Mouse (Mus musculus) E14TG2a.4 (cell line): Measurements from ENCODE around the gene Cyb5r1.
"Not testable (repeated sequence)": the region's sequence is repeated elsewhere in the genome, so short reads cannot be mapped to it uniquely, and the experiment has no call there.

Experiments used
- H3K27me3 ChIP-seq: 2 replicates; pipeline ENCODE4 v1.6.1; 2014; ENCODE audit warnings: low read length, control low read depth; ENCODE audit not compliant: insufficient read depth
- H3K36me3 ChIP-seq: 2 replicates; pipeline ENCODE4 v1.6.1; 2014; ENCODE audit warnings: low read length, control low read depth; ENCODE audit not compliant: insufficient read depth
- H3K4me1 ChIP-seq: replicated peaks from 2 replicates; pipeline ENCODE4 v1.6.1; 2014; ENCODE audit warnings: low read depth, low read length, control low read depth
- H3K4me3 ChIP-seq: replicated peaks from 2 replicates; pipeline ENCODE4 v1.5.1; 2014; ENCODE audit warnings: mild to moderate bottlenecking, low read length
- H3K9me3 ChIP-seq: 2 replicates; pipeline ENCODE4 v1.6.1; 2014; ENCODE audit warnings: low read length, control low read depth
- CTCF ChIP-seq: conservative IDR thresholded peaks from 2 replicates; pipeline ENCODE4 v1.5.1; 2014; ENCODE audit warnings: low read length
- NANOG ChIP-seq: IDR thresholded peaks from 2 replicates; pipeline ENCODE4 v1.6.1; 2014; ENCODE audit warnings: borderline replicate concordance, low read length, mixed read lengths
- POU5F1 ChIP-seq: IDR thresholded peaks from 2 replicates; pipeline ENCODE4 v1.6.1; 2014; ENCODE audit warnings: low read length, borderline replicate concordance

Cyb5r1 gene

GRCm38 (mm10) chr1:134445418-134445817 is 40.1 kb downstream of the Cyb5r1 start:
- Histone ChIP-seq H3K4me1 (no peaks in the 10 kb centered on the region), H3K4me3 (no peak overlapping the region), H3K27me3 (no peaks in the 10 kb centered on the region), H3K36me3 (peaks cover 6% of the 10 kb centered on the region; the same call in 1 of the 2 replicates), H3K9me3 (peaks cover 56% of the 10 kb centered on the region)
- TF ChIP-seq NANOG: no peak
- TF ChIP-seq CTCF: no peak
- TF ChIP-seq POU5F1: no peak

GRCm38 (mm10) chr1:134448537-134448936 is 43.2 kb downstream of the Cyb5r1 start:
- H3K4me1 ChIP-seq, H3K4me3 ChIP-seq, H3K27me3 ChIP-seq, H3K36me3 ChIP-seq: not testable (repeated sequence)
- peaks cover 40% of the 10 kb centered on the region for H3K9me3 ChIP-seq

DNA sequence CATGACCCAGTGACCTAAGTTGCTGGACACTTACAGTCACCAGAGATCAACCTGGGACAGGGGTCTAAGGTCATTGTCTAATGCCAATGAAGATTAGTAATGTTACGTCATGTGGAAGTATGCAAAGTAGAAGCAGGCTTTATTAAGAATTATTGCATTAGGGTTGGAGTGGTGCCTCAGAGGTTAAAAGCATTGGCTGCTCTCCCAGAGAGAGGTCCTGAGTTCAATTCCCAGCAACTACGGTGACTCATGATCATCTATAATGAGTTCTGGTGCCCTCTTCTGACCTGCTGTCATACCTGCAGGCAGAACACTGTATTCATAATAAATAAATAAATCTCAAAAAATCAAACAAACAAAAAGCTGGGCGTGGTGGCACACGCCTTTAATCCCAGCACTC is 44.8 kb downstream of the Cyb5r1 start:
- H3K4me1 ChIP-seq: peaks cover 11% of the 10 kb centered on the region
- TF ChIP-seq NANOG (no peak), CTCF (no peak), POU5F1 (no peak)
- no peak overlapping the region for H3K4me3 ChIP-seq
- no peaks in the 10 kb centered on the region for H3K27me3 ChIP-seq
- peaks cover 24% of the 10 kb centered on the region for H3K9me3 ChIP-seq
- H3K36me3 ChIP-seq: peaks cover 5% of the 10 kb centered on the region; the same call in 1 of the 2 replicates

DNA sequence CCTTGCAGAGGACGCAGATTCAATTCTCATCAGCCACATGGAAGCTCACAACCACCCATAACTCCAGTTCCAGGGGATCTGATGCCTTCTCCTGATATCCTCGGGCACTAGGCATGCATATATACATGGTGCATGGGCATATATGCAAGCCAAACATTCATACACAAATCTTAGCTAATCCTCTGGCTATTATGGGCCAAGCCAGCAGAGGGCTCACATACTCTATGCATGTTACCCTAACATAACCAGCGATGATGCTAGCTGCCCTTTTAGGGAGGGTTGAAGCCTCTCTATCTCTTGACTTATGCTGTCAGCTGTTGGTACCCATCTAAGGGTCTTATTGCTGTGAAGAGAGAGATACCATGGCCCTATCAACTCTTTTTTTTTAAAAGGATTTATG is 45.6 kb downstream of the Cyb5r1 start:
- Histone ChIP-seq H3K4me3 (no peak overlapping the region), H3K36me3 (0 out of 2 replicates have a peak, but pooled peaks cover 3% of the 10 kb centered on the region), H3K27me3 (no peaks in the 10 kb centered on the region), H3K9me3 (peaks cover 16% of the 10 kb centered on the region), H3K4me1 (peaks cover 13% of the 10 kb centered on the region)
- peak; percentile 26; the same call in 1 of the 2 replicates for TF ChIP-seq CTCF
- no peak for TF ChIP-seq POU5F1
- no peak for TF ChIP-seq NANOG

- H3K9me3 ChIP-seq: no peaks in the 10 kb centered on the region
- H3K4me3 ChIP-seq: peak within 1 kb of the TSS; percentile 99
- TF ChIP-seq POU5F1 (no peak), NANOG (no peak), CTCF (no peak)
- peaks cover 21% of the 10 kb centered on the region for H3K36me3 ChIP-seq
- H3K27me3 ChIP-seq: no peaks in the 10 kb centered on the region
- peaks cover 26% of the 10 kb centered on the region for H3K4me1 ChIP-seq
These were observed 49.8 kb downstream of the Cyb5r1 start, which contains the start of gene Klhl12 for GRCm38 (mm10) chr1:134454904-134455824. Klhl12 (plus strand) TSS chr1:134455531.

- Histone ChIP-seq H3K4me1 (peaks cover 26% of the 10 kb centered on the region), H3K9me3 (no peaks in the 10 kb centered on the region), H3K36me3 (peaks cover 30% of the 10 kb centered on the region), H3K4me3 (peak overlapping the region; percentile 99), H3K27me3 (no peaks in the 10 kb centered on the region)
- no peak for TF ChIP-seq CTCF
- TF ChIP-seq POU5F1: no peak
- no peak for TF ChIP-seq NANOG
These were observed 50.7 kb downstream of the Cyb5r1 start for GRCm38 (mm10) chr1:134456060-134456459.

GRCm38 (mm10) chr1:134458139-134458727 is 52.9 kb downstream of the Cyb5r1 start:
- Histone ChIP-seq H3K36me3 (peaks cover 47% of the 10 kb centered on the region), H3K9me3 (no peaks in the 10 kb centered on the region), H3K4me3 (no peak overlapping the region), H3K27me3 (no peaks in the 10 kb centered on the region), H3K4me1 (peaks cover 26% of the 10 kb centered on the region)
- TF ChIP-seq NANOG (peak; percentile 83), POU5F1 (no peak), CTCF (no peak)

- TF ChIP-seq NANOG: no peak
- no peak for TF ChIP-seq POU5F1
- TF ChIP-seq CTCF: no peak
- Histone ChIP-seq H3K4me1 (peaks cover 15% of the 10 kb centered on the region), H3K9me3 (no peaks in the 10 kb centered on the region), H3K36me3 (peaks cover 69% of the 10 kb centered on the region), H3K4me3 (no peak overlapping the region), H3K27me3 (no peaks in the 10 kb centered on the region)
These were observed 55.2 kb downstream of the Cyb5r1 start for GRCm38 (mm10) chr1:134460294-134461284.
